Mouse (Mus musculus) liver, adult 2 months (tissue): ENCODE results near the gene Insr.

Experiments used
- CTCF ChIP-seq: fragments of 200-500 bp; IDR thresholded peaks from 2 replicates; pipeline ENCODE4 v1.5.1; 2011; ENCODE audit warnings: low read depth, low read length, control low read depth
- POLR2A ChIP-seq: fragments of 200-500 bp; IDR thresholded peaks from 2 replicates; pipeline ENCODE4 v1.6.1; 2011; ENCODE audit warnings: low read length, control low read depth; ENCODE audit not compliant: insufficient read depth; ENCODE audit errors: extremely low read depth

DNA sequence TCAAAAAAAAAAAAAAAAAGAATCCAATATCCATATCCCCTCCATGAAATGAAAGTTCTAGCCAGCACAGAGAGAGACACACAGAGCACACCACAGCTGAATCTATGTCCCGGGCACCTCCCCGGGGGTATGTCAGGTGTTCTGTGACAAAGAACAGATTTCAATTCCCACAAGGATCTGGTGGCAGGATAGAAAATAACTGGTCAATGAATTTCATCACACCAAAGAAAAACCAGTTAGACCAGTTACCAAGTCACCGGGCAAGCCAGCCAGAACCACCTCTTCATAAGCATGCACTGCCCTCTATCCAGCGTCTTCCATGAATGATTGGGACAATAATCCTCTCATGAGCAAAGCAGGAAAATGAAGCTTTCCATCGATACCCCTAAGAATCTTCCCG, 26.8 kb downstream of the Insr start:
- TF ChIP-seq CTCF: no peak
- TF ChIP-seq POLR2A: no peak
